Mouse (Mus musculus) frontal cortex, adult (tissue): Measurements from ENCODE around the gene Zfp600.
"Not testable (repeated sequence)": the region's sequence is repeated elsewhere in the genome, so short reads cannot be mapped to it uniquely, and the experiment has no call there.

Experiments
- ATAC-seq: cut with Nextera tagmentation; 2 replicates; pipeline ENCODE4 v1.9.2; 2017; ENCODE audit warnings: mild to moderate bottlenecking, moderate library complexity, mixed read lengths; ENCODE audit not compliant: low TSS enrichment

Gene Zfp600

DNA sequence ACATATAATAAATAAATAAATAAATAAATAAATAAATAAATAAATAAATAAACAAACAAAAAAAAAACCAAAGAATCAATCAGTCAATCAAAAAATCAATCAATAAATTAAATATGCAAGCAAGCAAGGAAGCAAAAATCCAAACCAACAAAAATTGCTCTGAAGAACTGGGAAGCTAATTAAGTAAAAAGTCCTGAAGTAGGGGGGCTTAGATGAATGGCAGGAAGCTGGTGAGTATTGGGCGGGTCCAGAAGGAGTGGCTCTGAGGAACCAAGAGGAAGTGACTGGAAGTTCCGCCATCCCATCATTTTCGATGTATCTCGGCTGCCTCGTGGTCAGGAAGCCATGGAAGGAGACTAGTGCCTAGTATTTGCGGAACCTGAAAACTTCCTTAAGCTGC lies at the start of gene Zfp600:
Gene Zfp600 (plus strand): TSS at position 301 of the 400 bp plus-strand sequence.
- not testable (repeated sequence) for ATAC-seq

DNA sequence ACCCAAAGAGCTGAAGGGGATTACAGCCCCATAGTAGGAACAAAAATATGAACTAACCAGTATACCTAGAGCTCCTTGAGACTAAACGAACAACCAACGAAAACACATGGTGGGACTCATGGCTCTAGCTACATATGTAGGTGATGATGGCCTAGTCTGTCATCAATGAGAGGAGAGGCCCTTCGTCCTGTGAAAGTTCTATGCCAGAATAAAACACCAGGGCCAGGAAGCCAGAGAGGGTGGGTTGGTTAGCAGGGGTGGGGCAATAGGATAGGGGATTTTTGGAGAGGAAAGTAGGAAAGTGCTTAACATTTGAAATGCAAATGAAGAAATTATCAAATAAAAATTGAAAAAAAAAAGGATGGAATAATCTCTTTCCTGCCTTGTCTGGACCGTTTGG lies 6.3 kb downstream of the Zfp600 start:
- not testable (repeated sequence) for ATAC-seq

DNA sequence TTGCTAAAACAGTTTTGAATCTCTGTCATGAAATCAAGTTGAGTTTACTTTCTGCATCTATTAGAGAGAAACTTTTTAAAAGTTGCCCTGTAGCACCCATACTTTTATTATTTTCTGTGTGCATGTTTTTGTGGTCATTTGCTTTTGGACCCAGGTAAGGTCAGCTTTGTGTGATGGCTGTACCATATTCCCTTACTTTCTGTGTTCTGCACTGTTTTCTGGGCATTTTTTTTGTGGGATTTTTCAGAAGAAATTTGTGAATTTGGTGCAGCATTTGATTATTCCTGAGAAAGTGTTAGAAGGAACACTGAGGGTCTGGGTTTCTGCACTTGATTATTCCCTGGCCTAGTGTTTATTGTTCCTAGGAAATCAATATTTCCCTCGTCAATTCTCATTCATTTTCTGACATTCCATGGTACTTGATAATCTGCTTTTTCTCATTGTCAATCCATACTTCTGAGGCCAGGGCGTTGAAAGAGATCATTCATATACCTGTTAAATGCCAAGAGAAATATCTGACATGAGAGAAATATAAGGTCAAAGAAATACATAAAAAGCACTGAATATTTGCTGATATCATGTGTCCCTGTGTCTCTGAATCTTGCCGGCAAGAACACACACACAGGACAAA lies 10.7 kb downstream of the Zfp600 start:
- not testable (repeated sequence) for ATAC-seq

DNA sequence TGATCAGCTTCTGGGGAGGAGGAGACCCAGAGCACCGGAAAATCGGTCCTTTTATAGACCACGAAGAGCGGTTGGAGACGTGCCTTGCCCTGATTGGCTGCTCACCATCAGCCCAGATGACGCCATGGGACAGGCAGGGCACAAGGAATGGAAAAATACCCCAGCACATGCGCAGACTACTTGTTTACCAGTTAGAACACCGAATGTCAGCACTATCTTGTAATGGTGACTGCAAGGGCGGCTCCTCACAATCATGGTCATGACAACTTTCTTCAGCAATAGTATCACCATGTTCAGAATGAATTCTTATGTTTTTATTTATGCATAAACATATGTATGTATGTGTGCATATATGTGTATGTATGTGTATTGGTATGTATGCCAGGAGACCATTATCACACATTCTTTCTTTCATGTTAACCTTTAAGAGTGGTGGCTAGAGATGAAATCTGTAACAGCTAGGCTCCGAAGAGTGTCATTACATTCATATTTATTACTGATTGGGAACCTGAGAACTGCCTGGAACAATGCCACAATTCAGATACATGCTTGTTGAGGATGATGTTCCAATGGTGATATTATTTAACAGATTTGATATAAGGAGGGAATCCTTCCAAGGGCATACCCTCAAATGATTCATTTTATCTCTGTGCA lies 11.4 kb downstream of the Zfp600 start:
- ATAC-seq: not testable (repeated sequence)

DNA sequence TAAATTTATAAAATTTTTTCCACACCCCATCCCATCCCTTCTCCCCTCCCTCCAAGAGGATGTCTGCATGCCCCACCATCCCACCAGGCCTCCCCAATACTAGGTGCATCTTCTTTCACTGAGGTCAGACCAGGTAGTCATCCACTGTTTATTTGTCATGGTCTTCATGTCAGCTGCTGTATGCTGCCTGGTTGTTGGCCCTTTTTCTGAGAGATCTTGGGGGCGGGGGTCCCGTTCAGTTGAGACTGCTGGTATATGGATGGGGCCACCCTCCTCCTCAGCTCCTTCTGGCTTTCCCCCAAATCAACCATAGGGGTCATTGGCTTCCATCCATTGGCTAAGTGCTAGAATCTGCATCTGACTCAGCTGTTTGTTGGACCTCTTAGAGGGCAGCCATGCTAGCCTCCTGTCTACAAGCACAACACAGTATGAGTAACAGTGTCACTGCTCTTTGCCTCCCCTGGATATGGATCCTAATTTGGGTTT lies 12.1 kb downstream of the Zfp600 start:
- ATAC-seq: not testable (repeated sequence)

DNA sequence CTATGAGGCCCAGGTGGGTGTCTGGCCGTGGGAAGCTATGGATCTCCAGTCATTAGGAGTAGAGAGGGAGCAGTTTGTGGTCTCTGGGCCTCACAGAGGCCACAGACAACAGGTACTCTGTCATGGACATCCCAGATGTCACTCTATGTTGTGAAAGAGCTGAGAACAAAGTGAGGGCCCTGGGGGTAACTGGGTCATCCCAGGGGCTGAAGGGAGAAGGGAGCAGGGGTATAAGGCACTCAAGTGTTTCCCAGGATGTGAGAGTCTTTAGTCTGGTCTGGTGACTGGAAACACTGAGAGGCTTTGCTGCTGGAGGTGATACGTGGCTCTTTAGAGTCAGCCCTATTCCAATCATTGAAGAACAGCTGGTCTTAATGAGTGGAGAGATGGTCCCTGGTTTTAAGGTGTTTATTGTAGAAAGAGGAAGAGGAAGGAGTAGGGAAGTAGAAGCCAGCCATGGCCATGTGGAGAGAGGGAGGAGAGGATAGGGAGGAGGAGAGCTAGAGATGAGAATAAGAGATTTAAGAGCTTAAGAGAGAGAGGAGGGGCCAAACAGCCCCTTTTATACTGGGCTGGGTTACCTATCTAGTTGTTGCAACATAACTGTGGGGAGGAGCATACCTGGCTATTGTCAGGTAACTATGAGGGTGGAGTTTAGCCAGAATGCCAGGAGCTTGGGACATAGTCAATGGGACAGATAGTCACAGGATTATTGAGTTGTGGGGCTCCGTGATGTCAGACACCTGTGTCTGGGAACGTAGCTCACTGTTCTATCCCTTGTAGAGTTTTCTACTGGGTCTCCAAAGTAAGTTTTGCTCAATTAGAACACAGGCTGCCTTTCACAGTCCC lies 17.0 kb downstream of the Zfp600 start:
- ATAC-seq: not testable (repeated sequence)

DNA sequence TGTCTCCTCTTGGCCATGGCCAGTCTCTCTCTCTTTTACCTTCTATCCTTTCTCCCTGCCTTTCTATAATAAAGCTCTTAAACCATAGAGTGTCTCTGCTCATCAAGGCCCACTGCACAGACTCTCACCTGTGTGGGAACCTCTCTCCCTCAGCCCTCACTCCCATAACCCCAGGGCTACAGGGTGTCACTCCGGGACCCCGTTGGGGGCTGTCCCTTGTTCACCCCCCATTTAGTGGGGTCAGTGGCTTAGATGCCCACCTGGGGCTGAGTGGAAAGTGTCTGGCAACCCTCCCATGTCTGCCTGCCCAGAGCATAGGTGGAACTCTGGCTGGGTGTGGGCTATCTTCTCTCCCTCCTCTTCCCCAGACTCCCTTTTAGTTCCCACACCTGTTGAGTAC lies 47.7 kb downstream of the Zfp600 start:
- ATAC-seq: not testable (repeated sequence)

DNA sequence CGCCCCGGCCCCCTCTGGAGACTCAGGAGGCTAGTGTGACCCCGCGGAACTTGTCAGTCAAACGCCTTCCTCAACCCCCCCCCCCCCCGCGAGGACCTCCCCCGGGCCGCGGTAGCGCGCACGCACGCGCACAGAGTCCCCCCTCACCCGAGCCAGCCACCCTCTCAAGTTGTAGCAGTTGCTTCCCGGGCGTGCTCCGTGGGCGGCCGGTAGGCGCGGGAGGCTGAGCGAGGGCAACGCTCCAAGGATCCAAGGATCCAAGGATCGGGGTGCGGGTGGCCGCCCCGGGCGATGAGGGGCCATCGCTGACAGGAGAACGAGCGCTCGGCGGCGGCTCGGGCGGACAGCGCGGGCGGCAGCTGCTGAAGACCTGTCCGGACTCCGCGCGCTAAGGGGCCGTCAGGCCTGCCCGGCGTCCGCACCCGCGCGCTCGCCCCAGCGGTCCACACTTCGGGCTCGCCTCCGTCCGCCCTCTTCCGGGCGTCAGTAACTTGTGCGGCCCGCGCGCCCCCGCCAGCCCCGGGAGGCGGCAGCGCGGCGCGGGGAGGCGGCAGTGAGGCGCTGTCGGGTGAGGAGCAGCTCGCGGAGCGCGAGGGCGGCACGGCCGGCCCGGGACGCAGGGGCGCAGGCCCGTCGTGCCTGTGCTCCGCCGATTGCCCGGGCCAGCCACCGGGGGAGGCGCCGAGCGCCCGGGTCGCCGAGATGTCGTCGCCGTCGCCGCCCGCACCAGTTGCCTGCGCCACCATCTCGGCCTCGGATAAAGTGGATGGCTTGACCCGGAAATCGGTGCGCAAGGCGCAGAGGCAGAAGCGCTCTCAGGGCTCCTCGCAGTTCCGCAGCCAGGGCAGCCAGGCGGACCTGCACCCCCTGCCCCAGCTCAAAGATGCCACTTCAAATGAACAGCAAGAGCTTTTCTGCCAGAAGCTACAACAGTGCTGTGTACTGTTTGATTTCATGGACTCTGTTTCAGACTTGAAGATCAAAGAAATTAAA lies 82.9 kb downstream of the Zfp600 start:
- not testable (repeated sequence) for ATAC-seq

DNA sequence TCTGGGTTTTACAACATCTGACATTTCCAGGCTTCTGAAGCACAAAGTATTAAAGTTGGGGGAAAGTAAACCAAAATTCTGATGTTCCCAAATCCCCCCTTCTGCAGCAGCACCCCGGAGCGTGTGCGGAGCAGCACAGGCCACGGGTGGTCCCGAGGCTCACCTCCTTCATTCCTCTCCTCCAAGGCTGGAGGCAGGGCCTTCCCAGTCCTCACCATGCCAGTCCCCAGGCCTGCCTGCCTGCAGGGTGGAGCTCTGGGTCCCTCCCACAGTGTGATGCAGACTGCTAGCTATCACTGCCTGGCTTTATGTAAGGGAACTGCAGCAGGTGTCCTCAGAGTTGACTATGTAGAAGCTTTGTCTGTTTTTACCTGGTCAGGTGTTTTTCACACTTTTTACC lies 85.5 kb downstream of the Zfp600 start:
- not testable (repeated sequence) for ATAC-seq
